Mouse (Mus musculus): ENCODE results near the gene Adam15.

Adam15 gene

DNA sequence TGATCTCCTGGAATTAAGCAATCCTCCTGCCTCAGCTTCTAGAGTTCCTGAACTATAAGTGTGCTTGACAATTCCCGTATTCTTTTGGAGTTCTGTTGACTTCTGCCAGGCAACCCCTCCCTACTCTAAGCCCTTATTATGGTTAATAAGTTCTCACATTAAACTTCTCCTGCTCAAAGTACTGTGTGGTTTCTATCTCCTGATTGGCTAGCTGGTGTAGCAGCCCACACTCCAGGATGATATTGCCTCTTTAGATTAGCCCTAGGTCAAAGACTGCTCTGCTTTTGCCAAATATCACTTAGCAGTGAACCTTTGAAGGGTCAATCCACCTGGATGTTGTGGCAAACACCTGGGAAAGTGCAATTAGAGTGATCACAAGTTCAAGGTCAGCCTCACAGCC is 49.7 kb downstream of the Adam15 start:
- DNase-seq (ENCODE audit: low spot score in 2 of 2): no peak

GRCm38 (mm10) chr3:89299499-89299898 is 50.3 kb downstream of the Adam15 start:
- no peak for DNase-seq (ENCODE audit: low spot score in 2 of 2)

DNA sequence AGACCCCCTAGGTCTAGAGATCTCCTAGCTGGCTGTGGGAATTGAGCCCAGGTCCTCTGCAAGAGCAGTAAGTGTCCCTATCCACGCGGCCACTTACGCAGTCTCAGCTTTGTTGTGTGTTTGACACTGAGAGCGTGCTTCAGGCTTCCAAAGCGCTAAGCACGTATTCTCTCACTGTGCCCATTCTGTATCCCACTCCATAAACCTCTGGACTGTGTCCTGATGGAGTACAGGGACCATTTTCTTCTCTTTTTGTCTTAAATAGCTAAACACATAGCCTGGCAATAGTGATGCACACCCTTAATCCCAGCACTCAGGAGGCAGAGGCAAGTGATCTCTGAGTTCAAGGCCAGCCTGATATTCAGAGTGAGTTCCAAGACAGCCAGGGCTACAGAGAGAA is 50.9 kb downstream of the Adam15 start:
- DNase-seq (ENCODE audit: low spot score in 2 of 2): no peak

- no peak for DNase-seq (ENCODE audit: low spot score in 2 of 2)
These were observed 52.9 kb downstream of the Adam15 start for GRCm38 (mm10) chr3:89296761-89297396.

GRCm38 (mm10) chr3:89295685-89296230 is 54.0 kb downstream of the Adam15 start:
- DNase-seq (ENCODE audit: low spot score in 2 of 2): no peak

GRCm38 (mm10) chr3:89294195-89294594 is 55.6 kb downstream of the Adam15 start:
- DNase-seq (ENCODE audit: low spot score in 2 of 2): no peak

DNA sequence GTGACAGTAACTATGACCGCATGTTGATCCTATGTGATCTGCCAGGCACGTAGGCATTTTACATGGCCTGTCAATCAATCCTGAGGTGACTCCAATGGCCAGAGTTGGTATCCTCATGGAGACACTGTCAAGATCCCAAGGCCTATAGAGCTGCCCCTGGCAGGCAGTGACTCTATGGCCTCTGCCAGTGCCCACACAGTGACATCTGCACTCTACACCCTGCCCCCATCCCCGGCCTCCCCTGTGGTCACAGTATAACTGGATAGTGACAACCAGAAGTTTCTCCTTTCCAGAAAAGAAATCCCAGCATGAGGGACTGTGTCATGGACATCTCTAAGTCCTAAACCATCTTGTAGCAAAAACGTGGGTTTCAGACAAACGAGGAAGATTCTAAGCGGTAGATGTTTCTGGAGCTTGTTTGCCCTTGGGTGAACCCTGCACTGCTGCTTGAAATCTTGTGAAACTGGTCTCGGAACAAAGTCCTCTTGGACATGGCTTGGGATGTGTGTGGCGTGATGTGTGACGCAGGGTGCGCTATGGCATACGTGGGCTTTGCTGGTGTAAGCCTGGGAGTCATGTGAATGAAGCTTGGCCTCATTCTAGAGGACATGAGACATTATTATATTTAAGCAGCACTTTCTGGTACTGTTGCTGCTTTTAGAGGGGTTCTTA is 56.4 kb downstream of the Adam15 start:
- no peak for DNase-seq (ENCODE audit: low spot score in 2 of 2)

DNA sequence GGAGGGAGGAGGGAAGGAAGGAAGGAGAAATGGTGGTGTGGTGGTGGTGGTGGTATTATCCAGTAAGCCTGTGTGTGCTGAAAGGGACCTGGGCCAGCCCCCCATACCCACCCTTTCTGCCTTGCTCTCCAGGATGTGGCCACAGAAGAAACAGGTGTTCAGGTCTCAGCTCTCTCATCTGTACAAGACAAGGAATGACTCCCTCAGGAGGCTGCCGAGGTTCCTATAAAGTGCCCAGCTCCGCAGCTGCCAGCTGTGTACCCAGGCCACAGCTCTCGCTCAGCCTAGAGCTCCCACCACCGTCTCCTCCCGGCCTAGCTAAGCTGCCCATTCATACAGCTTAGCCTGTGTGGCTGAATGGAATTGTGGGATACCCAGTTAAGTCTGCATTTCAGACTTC is 57.5 kb downstream of the Adam15 start:
- DNase-seq (ENCODE audit: low spot score in 2 of 2): no peak

GRCm38 (mm10) chr3:89291874-89292273 is 57.9 kb downstream of the Adam15 start:
- no peak for DNase-seq (ENCODE audit: low spot score in 2 of 2)

All from cerebellum, postnatal 4 days (tissue).